Mouse (Mus musculus) heart, postnatal 25 days (tissue): ENCODE measurements around the gene Ppil3. TPM values are rescaled to one million over a fixed set of nuclear protein-coding genes. Genes with fewer than 3 reads are reported as not detected.

Experiments used
- DNase-seq: peaks from one replicate; pipeline ENCODE4 v3.0.0; 2022; ENCODE audit warnings: low spot score
- intact Hi-C: fragments of 180-260 bp; cut with DNase I; formaldehyde crosslinking; loops from one replicate; pipeline ENCODE4 v1.15.1; 2025
- total RNA-seq, 2 experiments: library from RNA; stranded (reverse); gene quantifications; 2 replicates each; pipeline ENCODE4 v1.2.3; 2021

Gene Ppil3
- total RNA-seq, result 10 to 100 TPM; 17.5 to 19.3 TPM

- peak; percentile 76 for DNase-seq
- intact Hi-C loops, result no loop called here
Measured at GRCm38 (mm10) chr1:58445143-58445722, at the start of gene Ppil3, which contains the start of gene Nif3l1. Gene Ppil3, minus strand, starts transcription at chr1:58445486. Gene Nif3l1, plus strand, starts transcription at chr1:58445151.

DNA sequence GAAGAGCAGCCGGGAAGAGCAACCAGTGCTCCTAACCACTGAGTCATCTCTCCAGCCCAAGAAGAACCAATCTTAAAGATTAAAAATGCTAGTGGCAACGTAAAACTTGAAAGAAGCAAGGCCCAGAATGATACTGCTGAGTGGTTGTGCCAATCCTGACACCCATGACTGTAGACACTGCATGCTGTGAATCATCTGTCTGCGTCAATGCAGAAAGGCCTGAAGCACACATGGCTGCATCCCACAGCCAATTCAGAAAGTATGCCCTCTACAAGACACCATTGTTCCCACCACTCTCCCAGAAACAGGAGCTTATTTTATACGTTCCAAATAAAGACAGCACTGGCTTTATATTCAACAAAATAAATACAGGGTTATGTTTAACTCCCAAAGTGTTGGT, 37.4 kb upstream of the Ppil3 start:
- DNase-seq, result no peak
- intact Hi-C loops, result no loop called here

GRCm38 (mm10) chr1:58475662-58476061, 30.4 kb upstream of the Ppil3 start:
- DNase-seq, result no peak
- intact Hi-C loops, result no loop called here

DNA sequence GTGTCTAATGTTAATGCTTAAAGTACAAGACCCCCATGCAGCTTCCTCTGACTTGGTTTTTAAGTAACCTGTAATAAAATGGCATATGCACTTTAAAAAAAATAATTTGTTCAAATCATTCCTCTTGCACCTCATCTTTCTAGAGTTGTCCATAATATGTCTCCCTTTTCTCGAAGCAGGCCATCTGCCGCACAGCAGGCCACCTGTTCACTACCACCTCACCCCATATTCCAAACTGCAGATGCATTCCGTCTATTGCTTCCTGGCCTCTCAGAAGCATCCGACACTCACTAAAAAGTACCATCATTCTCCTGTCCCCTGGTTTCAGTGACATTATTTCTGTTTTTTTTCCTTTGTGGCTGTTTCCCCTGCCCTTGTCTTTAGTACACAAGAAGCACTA, 20.3 kb upstream of the Ppil3 start:
- intact Hi-C loops, result no loop called here
- DNase-seq, result no peak

DNA sequence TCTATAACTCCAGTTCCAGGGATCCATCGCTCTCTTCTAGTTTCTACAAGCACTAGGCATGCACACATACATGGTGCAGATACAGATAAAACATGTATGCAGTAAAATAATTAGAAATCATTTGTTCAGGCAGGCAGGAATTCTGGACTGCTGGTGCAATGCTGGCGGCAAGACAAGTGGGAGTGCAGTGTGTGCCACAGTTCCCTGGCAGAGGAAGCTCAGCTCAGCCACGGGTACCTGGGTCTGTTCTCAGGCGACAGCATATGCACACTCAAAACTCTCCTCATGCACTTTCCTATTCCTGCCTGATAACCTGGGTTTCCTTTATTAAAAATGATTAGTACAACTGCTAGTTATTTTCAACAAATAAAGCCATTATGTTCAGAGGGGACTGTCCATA, 19.8 kb upstream of the Ppil3 start:
- intact Hi-C loops, result no loop called here
- DNase-seq, result no peak

DNA sequence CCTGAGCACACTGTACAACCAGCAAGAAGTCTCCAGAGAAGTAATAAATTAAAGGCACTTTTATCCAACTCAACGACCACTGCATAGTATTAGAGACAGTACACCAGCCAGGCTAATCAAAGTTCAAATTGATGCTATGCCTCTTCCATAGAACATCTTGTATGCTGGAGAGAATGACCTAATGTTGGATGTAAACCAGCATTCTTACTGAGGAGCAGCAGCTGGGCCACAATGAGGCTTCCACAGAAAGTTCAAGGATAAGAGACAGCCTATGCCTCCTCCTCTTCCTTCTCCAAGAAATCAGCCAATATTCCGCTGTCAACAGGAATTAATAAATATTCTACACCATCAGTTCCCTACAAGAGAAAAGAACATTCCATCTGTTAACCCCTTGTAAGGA, 18.6 kb upstream of the Ppil3 start:
- intact Hi-C loops, result no loop called here
- DNase-seq, result no peak

GRCm38 (mm10) chr1:58460566-58460965, 15.3 kb upstream of the Ppil3 start:
- intact Hi-C loops, result no loop called here

GRCm38 (mm10) chr1:58458867-58459266, 13.6 kb upstream of the Ppil3 start:
- intact Hi-C loops, result no loop called here

More at GRCm38 (mm10) chr1:58460566-58460965, 15.3 kb upstream of the Ppil3 start:
- no peak for DNase-seq

GRCm38 (mm10) chr1:58458175-58458574, 12.9 kb upstream of the Ppil3 start:
- intact Hi-C loops, result no loop called here
- DNase-seq, result no peak

More at GRCm38 (mm10) chr1:58458867-58459266, 13.6 kb upstream of the Ppil3 start:
- no peak for DNase-seq

DNA sequence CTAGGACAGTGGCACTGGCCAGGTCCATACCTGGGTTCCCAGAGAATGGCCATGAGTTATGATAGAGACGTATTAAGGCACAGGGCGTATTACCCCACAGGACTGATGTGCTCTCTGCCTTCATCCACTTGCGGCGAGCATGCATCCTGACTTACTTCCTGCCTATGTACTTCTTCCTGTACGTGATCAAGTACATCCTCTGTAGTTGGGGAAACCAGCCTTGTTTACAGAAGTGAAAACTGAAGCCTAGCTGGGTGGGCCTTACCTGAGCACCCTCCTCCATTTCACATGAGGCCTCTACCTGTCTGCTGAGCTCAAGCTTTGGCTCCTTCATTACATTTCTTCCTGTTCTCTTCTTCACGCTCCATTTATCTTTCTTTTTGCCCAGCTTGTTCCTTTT, 9.0 kb upstream of the Ppil3 start:
- no peak for DNase-seq
- intact Hi-C loops, result no loop called here

DNA sequence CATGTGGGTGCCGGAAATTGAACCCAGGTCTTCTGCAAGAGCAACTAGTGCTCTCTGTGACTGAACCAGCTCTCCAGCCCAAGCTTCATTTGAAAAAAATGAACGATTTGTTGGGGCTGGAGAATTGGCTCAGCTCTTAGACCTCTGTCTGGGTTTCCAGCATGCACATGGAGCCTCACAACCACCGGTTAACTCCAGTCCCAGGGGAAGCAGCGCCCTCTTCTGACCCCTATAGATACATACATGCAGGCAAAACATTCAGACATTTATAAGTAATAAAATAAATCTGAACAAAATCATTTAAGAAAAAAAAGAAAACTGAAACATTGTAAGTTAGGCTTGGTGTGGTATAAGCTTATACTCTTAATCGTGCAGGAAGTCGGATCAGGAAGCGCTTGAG, 3.1 kb upstream of the Ppil3 start:
- intact Hi-C loops, result no loop called here
- no peak for DNase-seq

DNA sequence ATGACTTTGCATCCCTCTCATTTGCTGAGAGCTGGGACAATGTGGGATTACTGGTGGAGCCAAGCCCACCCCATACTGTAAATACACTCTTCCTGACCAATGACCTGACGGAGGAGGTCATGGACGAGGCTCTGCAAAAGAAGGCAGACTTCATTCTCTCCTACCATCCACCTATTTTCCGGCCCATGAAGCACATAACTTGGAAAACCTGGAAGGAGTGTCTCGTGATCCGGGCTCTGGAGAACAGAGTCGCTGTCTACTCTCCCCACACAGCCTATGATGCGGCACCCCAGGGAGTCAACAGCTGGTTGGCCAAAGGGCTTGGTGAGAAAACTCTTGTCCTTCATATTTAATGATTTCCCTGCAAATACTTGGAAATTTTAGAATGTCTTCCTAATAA, 2.5 kb upstream of the Ppil3 start:
- DNase-seq, result no peak
- intact Hi-C loops, result no loop called here

- intact Hi-C loops, result no loop called here
- no peak for DNase-seq
Measured at GRCm38 (mm10) chr1:58445861-58446260, 575 bp upstream of the Ppil3 start.

DNA sequence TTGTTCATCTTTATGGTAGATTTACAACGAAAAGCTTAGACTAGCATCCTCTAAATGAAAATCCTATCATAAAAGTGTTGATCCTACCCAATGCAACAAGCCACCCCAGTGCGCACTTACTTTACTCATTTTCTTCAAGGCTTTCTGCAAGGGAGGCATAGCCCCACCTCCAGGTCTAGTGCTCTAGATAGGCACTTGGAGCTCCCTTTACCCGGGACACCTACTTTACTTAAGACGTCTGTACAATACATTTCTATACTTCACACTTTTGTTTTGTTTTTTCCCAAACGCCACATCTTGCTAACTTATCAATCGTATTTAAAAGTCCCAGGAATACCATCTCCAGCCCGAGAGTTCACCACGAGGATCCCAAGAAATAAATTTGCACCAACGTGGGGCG, 595 bp downstream of the Ppil3 start:
- DNase-seq, result no peak
- intact Hi-C loops, result no loop called here

- DNase-seq, result no peak
- intact Hi-C loops, result no loop called here
Measured at GRCm38 (mm10) chr1:58424551-58424950, 20.7 kb downstream of the Ppil3 start.

GRCm38 (mm10) chr1:58423371-58424248, 21.7 kb downstream of the Ppil3 start, which contains the start of gene Clk1:
Gene Clk1, minus strand, starts transcription at chr1:58424066.
- peak; percentile 97 for DNase-seq
- intact Hi-C loops, result loop anchor here (2.0 kb wide), 1 partner anchor 27 kb away; no protein-coding TSS in a partner anchor

- intact Hi-C loops, result loop anchor here (2.0 kb wide), 1 partner anchor 26 kb away; no protein-coding TSS in a partner anchor
- no peak for DNase-seq
Measured at GRCm38 (mm10) chr1:58422879-58423278, 22.4 kb downstream of the Ppil3 start.

GRCm38 (mm10) chr1:58420961-58421360, 24.3 kb downstream of the Ppil3 start:
- intact Hi-C loops, result no loop called here
- no peak for DNase-seq

DNA sequence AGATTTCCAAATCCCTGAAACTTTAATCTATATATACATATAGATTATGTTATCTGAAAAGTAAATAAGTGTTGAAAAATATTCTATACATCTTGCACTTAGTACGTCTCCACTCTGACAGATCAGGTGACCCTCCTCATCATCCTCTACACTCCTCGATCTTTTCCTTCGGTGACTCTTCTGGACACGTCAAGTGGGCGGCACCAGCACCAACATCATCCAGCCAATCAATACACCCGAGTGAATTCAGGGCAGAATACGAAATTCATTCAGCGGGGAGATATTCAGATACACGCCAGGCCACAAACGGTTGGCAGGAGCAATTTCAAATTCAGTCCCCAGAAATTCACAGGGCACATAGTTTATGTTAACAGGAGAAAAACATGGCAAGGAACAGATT, 25.3 kb downstream of the Ppil3 start:
- no peak for DNase-seq
- intact Hi-C loops, result no loop called here

- DNase-seq, result no peak
- intact Hi-C loops, result no loop called here
Measured at GRCm38 (mm10) chr1:58416048-58416447, 29.2 kb downstream of the Ppil3 start.

DNA sequence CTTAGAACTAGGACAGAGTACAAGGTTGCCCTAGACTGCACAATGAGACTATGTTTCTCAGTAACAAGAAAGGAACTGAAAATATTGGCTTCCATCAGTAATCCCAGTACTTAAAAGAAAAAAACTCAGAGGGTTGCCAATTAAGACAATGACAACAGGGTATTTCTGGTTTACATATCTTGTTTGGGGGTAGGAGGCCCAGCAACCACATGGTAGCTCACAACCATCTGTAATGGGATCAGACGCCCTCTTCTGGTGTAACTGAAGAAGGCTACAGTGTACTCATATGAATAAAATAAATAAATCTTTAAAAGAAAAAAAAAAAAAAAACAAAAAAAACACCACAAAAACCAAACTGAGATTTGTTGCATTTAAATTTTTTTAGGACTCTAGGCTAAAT, 29.8 kb downstream of the Ppil3 start:
- intact Hi-C loops, result no loop called here
- DNase-seq, result no peak
